Mouse (Mus musculus) left cerebral cortex, postnatal 10 days (tissue): Measurements from ENCODE around the gene Rsc1a1. TPM values are rescaled to one million over a fixed set of nuclear protein-coding genes. Genes with fewer than 3 reads are reported as not detected.

Experiments used
- DNase-seq, 2 experiments: peaks; one replicate each; pipeline ENCODE4 v3.0.0; 2021 to 2022; ENCODE audit warnings: low spot score in 2 of 2, mixed read lengths in 1 of 2; ENCODE audit errors: extremely low spot score in 1 of 2
- intact Hi-C: fragments of 180-260 bp; cut with DNase I; formaldehyde crosslinking; loops from one replicate; pipeline ENCODE4 v1.15.1; 2025
- total RNA-seq, 2 experiments: library from RNA; stranded (reverse); gene quantifications; 2 replicates each; pipeline ENCODE4 v1.2.3; 2021

The Rsc1a1 gene
- total RNA-seq, 2 experiments from 2014 or later = 0.41 to 3.0 TPM

- no peak for DNase-seq
- intact Hi-C loops = no loop called here
Observed at GRCm38 (mm10) chr4:141708005-141708404, 22.6 kb upstream of the Rsc1a1 start.

GRCm38 (mm10) chr4:141705331-141705730 lies 19.9 kb upstream of the Rsc1a1 start:
- DNase-seq = peak; percentile 62 to 67
- intact Hi-C loops = no loop called here

GRCm38 (mm10) chr4:141704625-141705024 lies 19.2 kb upstream of the Rsc1a1 start:
- DNase-seq = no peak
- intact Hi-C loops = no loop called here

- DNase-seq = no peak
- intact Hi-C loops = loop anchor here (5.0 kb wide), 1 partner anchor 83 kb away; no protein-coding TSS in a partner anchor
Observed at GRCm38 (mm10) chr4:141694719-141695118, 9.3 kb upstream of the Rsc1a1 start.

DNA sequence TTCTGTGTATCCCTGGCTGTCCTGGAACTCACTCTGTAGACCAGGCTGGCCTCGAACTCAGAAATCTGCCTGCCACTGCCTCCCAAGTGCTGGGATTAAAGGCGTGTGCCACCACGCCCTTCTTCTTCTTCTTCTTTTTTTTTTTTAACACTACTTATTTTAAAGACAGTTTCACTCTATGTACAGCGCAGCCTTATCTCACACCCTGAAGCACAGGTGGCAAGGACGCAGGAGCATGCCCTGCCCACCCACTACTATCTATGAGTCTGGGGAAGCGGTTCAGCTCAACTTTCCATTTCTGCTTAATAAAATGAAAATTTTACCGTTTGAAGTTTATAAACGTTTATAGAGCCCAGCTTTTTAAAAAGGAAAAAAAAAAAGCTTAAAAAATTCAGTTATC lies 3.1 kb upstream of the Rsc1a1 start:
- DNase-seq = no peak
- intact Hi-C loops = no loop called here

DNA sequence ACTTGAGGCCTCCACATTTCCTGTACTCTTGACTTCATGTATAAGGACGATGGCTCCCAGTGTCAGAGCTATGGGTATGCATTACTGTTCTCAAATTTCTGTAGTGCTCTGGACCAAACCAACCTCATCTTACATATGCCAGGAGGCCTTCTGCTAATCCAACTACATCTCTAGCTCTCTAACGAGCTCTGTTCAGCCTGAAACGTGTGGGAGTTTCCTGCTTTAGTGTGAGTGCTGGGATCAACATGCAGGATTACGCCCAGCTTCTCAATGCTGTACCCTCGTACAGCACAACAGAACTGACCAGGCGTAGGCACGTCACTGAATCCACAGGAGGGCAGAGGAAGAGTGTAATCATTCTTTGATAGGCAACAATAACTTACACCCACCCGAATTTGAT lies 1.1 kb upstream of the Rsc1a1 start:
- DNase-seq = no peak
- intact Hi-C loops = no loop called here

GRCm38 (mm10) chr4:141686093-141686492 lies 694 bp upstream of the Rsc1a1 start:
- intact Hi-C loops = no loop called here
- DNase-seq = no peak

- intact Hi-C loops = no loop called here
- DNase-seq = peak in 1 of 2 experiments; percentile 46
Observed at GRCm38 (mm10) chr4:141682706-141683230, 2.6 kb downstream of the Rsc1a1 start.

GRCm38 (mm10) chr4:141681767-141682166 lies 3.6 kb downstream of the Rsc1a1 start:
- intact Hi-C loops = no loop called here

DNA sequence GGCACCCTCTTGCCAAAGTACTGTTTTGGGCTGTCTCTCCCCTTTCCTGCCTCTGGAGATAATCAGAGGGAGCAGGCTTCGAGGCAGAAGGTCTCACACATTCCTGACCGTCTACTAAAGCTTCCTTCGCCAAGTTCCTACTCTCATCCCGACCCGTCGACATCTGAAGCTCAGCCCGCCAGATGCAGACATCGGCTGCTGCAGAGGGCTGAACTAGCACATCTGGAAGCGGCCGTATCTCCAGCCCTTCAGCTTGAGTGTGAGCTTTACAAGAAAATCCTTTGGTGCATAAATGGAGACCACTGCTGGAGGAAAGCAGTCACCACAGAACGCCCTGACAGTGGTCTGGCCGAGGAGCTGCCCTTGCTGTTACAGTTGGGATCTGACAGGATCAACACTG lies 4.5 kb downstream of the Rsc1a1 start:
- no peak for DNase-seq
- intact Hi-C loops = no loop called here

More at GRCm38 (mm10) chr4:141681767-141682166, 3.6 kb downstream of the Rsc1a1 start:
- DNase-seq = no peak

DNA sequence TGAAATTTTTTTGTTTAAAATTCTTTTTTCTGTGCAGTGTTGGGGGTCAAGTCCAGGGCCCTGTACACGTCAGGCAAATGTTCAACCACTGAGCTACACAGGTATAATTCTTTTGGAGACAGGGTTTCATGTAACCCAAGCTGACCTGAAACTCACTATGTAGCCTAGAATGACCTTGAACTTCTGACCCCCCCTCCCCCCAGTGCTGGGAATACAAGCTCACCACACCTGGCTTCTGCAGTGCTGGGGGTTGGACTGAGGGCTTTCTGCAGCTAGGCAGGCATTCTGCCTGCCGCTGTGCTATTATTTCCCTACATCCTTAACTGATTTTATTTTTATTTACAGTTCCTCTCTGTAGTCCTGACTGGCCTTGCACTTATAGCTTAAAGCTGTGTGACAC lies 6.4 kb downstream of the Rsc1a1 start:
- intact Hi-C loops = no loop called here
- DNase-seq = no peak

DNA sequence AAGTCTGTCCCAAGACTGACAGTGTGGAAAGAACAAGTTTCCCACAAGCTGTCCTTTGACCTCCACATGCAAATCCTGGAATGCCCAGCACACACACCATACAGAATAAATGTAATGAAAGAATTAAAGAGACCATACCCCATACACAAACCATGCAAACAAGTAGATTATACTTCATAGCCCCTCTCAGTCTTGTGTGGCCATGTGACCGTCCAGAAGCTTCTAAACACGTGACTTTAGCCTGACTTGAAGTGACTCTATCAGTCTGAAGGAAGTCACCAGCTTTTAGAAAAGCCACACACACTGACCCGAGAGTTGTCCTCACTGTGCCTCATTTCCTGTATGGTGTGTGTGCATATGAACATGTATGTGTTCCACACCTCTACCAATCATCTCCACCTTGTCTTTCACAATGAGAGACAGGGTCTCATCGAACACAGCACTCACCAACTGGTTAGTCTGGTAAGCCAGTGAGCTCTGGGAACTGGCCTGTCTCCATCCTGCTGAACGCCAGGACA lies 8.9 kb downstream of the Rsc1a1 start:
- DNase-seq = no peak
- intact Hi-C loops = no loop called here

DNA sequence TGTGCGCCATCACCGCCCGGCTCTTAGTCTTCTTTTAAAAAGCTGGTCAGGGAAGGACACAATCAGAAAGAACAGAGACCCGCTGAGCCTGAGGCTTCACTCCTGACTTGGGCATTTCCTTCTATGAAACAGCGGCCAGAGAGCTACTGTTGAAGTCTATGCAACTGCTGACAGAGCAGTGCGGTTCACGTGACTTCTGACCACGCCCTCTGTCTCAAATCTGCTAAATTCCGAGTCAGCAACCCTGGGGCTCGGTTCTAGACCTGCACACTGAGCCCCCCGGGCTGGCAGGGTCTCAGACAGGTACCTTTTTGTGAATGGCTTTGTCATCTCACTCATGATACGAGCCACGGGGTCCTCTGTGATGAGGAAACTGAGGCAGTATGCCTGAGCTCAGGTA lies 13.1 kb downstream of the Rsc1a1 start:
- DNase-seq = peak in 1 of 2 experiments; percentile 40
- intact Hi-C loops = loop anchor here (5.0 kb wide), 1 partner anchor 55 kb away; the partner anchor contains the start of gene Tmem82

GRCm38 (mm10) chr4:141671389-141671788 lies 14.0 kb downstream of the Rsc1a1 start:
- intact Hi-C loops = loop anchor here (5.0 kb wide), 1 partner anchor 54 kb away; the partner anchor contains the start of gene Tmem82
- no peak for DNase-seq

- intact Hi-C loops = loop anchor here (5.0 kb wide), 1 partner anchor 53 kb away; the partner anchor contains the start of gene Tmem82
- no peak for DNase-seq
Observed at GRCm38 (mm10) chr4:141669898-141670712, 15.3 kb downstream of the Rsc1a1 start.

DNA sequence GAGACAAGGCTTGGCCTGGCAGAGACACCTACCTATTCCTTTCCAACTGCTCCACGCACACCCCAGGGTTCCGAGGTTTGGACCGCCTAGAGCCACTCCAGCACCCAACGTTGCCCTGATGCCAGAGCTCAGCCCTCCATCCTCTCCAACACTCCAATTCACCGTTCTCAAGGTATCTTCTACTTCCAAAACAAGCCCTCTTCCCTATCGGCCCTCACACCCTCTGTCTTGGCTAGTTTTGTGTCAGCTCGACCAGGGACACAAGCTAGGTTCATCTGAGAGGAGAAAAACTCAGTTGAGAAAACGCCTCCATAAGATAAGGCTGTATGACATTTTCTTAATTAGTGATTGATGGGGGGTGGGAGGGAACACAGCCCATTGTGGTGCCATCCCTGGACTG lies 20.6 kb downstream of the Rsc1a1 start, which contains the start of gene Plekhm2:
Gene Plekhm2 (minus strand): TSS at position 101 of the 400 bp plus-strand sequence.
- intact Hi-C loops = no loop called here
- DNase-seq = no peak

DNA sequence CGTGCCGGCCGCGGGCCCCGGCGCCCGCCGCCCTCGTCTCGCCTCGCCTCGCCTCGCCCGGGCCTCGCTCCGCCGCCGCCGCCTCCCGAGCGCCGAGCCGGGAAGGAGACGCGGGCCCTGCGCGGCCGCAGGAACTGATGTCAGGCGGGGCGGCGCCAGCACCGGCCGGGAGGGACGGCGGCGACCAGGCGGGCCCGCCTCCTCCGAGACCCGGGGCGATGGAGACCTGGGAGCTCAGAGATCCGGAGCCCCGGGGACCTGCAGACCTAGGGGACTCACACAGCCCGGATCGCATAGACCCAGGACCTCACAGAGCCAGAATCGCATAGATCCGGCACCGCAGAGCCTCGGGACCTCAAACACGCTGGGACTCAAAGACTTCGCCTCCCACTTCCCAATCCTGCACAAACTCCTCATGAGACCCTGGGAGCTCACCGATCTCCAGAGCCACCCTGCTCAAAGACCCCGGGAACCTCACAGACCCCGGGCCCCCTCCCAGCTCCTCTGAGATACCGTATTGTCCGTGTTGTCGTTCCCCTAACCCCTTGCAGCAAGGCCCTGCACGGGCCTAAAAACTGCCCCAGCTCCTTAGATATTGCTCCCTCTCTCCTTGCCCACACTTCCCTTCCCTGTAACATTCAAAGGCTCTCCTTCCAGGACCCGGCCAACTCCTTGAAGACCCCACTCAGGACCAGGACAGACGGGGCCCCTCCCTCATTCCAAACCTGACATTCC lies 21.2 kb downstream of the Rsc1a1 start:
- intact Hi-C loops = no loop called here
- peak; percentile 52 to 87 for DNase-seq

DNA sequence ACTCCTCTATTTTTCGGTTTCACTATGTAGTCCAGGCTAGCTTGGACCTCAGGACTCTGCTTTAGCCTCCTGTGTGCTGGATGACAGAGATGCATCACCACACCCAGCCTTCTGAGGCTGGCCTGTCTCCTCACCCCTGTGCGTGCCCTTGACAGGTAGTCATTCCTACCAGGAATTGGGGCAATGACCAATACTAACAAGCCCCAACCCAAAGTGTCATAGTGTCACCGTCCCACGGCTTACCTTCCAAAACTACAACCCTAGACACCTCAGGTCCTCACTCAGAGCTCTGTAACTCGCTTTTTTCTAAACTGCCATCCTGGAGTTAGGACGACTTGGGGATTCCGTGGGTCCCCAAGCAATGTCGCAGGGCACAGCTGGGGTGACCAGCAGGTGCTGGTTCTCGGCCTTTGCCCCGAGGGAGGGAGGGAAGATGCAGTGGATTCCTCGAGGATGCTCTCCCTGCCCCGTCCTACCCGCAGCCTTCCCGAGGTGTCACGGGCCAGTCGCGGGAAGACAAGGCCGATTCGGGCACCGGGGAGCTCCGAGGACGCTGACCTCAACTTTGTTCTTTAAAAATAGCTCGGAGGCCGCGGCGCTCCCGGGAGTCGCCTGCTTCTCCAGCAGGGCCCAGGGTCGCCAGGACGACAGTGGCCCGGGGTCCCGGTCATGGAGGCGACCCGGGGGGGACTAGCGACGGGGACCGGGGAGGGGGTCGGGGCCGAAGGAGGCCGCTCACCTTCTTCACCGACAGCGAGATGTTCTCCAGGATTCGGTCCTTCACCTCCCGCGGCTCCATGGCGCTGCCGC lies 22.1 kb downstream of the Rsc1a1 start:
- peak in 1 of 2 experiments; percentile 53 for DNase-seq
- intact Hi-C loops = no loop called here
